Mouse (Mus musculus): ENCODE data around the gene Smr2.
"Not testable (repeated sequence)": the region's sequence is repeated elsewhere in the genome, so short reads cannot be mapped to it uniquely, and the experiment has no call there.

The Smr2 gene

DNA sequence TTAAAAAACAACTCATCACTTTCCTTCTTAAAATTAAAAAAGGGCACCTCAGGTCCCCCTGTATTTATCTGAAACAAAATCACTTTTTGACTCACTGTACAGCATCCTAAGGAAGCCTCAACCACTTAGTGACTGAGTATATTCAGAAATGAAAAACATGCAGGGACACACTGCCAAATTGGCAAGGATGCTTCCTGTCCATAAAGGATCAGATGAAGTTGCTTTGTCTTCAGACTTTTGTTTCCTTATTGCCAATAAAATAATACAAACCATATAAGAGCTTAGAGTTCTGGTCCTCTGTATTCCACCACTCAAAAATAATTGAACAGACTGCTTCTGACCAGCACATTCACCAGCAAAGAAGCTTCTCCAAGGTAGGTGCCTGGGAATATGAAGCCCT, at the start of gene Smr2:
Gene Smr2 (plus strand): TSS at position 301 of the 400 bp plus-strand sequence.
- DNase-seq = not testable (repeated sequence)

- no peak for DNase-seq
Measured at GRCm38 (mm10) chr5:88111430-88111829, 25.1 kb downstream of the Smr2 start, which contains the start of gene Gm11116. Gene Gm11116 (minus strand): TSS chr5:88111530.

- DNase-seq = no peak
Measured at GRCm38 (mm10) chr5:88153999-88154398, 67.6 kb downstream of the Smr2 start, which contains the start of gene Gm11115. Gene Gm11115 (minus strand): TSS chr5:88154099.

Measured in lung, postnatal 4 days (tissue).